Mouse (Mus musculus): ENCODE measurements around the gene Mymx.

Gene Mymx

GRCm38 (mm10) chr17:45589844-45590243 lies 12.1 kb downstream of the Mymx start:
- peak in 1 of 2 experiments; percentile 46 for DNase-seq

DNA sequence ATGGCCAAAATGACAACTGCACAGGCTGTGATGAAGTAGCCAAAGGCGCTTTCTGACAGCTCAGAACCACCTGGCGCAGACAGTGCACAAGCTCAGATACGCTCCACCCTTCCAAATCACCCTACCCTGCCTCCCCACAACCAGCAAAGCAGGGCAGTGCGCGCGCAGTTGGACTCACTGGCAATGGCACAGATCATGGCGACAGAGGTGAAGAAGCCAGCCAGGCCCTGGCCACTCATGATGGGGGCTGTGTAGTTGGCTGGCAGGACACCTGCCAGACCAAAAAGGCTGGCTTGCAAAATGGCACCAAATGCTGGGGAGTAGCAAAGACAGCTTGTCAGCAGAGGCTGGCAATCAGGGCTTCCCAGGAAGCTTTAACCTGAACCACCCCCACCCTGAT lies 12.7 kb downstream of the Mymx start:
- DNase-seq: peak; percentile 86 to 93

DNA sequence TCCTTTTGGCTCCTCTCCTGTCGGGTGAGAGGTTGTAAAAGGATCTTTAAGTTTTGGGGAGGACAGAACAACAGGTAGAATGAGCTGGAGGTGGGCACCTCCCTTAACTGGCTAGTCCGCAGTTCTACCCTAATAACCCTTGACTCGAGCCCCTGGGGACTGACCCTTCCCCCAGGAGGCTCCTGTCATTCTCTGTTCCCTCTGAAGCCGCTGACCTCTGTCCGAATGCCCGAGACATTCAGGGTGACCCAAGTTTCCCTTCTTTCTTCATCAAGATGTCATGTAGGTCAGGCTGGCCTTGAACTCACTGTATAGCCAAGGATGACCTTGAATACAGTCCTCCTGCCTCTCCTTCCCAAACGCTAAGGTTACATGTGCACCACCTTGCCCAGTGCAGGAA lies 13.5 kb downstream of the Mymx start:
- peak in 1 of 2 experiments; percentile 20 for DNase-seq

DNA sequence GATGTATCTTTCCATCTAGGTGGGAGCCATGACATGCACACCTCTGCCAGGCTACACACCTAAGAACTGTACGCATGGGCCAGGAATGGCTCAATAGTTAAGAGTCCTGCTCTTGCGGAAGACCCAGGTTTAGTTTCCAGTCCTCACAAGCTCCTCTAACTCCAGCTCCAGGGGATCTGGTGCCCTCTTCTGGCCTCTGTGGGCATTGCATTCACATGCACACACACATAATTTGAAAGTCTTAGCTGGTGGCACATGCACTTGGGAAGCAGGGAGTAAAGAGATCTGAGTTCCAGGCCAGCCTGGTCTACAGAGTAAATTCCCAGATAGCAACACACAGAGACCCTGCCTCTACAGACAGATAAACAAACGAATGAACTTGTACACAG lies 15.5 kb downstream of the Mymx start:
- DNase-seq: peak; percentile 70 to 78

DNA sequence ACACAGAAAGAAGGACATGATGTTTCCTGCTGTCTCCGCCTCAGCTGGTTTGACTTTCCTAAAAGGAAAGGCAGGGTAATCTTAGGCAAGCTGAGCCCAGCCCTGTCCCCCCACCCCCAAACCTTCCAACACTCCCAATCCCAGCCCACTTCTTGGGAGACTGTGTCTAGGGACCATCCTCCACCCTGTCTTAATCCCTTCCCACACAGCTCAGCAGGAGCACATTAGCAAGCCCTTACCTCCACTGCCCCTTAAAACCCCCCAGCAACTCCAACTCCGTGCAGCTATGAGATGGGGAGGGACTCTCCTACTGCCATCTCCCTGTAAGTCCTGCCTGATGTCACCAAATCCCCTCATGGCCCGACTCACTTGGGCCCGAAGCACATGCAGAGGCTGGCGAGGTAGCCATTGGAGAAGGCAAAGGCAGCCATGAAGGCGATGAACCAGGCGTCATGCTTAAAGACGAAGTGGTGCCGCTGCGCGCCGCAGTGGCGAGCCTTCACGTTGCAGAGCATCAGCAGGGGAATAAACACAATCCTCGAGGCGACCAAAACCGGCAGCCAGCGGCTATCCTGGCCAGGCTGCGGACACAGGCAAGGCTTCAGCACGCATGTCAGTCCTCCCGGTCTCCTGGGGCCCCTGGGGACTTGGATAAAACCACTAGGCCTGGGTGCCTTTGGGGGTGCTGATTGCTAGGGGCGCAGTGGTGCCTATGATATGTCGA lies 16.0 kb downstream of the Mymx start:
- DNase-seq: no peak

- peak; percentile 92 to 95 for DNase-seq
These were observed 16.8 kb downstream of the Mymx start for GRCm38 (mm10) chr17:45584939-45585678.

DNA sequence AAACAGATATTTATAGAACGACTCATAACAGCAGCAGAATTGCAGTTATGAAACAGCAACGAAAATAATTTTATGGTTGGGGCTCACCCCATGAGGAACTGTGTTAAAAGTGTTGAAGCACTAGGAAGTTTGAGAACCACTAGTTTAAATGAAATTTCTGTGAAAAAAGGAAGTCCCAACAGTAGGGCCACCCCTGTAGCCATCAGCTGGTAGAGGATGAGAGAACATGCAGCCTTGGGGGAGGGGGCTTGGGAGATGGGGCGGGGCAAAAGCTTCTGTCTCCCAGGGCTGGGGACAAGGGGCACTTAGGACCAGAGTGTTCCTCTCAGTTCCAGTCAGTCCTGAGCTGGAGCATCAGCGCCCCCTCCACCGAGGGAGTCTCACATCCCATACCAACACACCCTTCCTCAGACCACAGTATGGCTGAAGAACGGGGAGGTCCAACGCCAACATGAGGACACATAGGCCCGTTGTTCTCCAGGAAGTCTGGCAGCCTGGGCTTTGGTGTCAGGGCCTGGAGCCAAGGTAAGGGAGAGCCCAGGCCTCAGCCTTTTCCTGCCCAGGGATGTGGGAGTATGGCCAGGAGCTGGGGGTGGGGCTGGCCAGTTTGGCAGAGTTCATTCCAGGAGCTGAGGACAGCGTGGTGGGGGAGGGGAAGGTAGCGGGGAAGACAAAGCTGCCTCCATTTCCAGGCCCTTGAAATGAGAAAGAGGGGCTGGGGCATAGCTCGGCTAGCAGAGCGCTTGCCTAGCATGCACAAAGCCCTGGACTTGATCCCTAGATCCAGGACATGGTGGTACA lies 17.6 kb downstream of the Mymx start:
- DNase-seq: peak; percentile 95 to 97

DNA sequence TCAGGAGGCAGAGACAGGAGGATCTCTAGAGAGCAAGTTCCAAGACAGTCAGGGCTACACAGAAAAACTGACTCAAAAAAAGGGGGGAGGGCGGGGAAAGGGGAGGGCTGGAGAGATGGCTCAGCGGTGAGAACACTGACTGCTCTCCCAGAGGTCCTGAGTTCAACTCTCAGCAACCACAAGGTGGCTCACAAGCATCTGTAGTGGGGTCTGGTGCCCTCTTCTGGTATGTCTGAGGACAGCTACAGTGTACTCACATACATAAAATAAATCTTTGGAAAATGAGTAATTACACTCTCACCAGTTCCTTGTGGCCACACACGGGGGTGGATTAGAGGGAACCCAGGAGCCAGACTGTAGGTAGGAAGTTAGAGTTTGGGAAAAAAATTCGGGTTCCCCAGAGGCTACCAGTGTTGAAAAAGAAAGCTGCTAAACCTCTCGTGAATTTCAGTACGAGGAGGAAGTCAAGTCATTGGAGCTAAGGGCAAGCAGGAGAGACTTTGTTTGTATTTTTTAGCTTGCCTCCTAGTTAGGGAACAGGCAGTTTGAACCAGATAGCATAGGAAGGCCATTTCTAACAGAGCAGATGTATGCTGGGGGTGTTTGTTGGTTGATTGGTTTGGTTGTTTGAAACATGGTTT lies 19.1 kb downstream of the Mymx start:
- peak; percentile 47 to 53 for DNase-seq

DNA sequence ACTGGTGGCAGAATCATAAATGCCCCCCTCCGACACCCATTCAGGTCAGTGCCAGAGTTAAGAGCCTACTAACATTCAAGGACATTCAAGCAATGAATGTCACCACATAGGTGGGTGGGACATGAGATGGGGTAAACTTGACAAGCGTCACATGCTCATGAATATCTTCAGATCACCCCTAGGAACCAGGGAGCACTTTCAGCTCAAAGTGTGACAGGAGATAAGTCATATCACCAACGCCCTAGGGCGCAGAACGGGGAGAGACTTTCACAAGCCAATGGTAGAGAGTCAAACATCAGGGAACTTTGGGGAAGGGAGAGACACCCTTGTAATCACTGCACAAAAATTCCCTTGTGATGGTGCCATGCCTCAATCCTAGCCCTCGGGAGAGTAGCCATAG lies 19.7 kb downstream of the Mymx start:
- DNase-seq: peak in 1 of 2 experiments; percentile 6

- peak; percentile 85 to 90 for DNase-seq
These were observed 20.3 kb downstream of the Mymx start for GRCm38 (mm10) chr17:45581567-45581983.

DNA sequence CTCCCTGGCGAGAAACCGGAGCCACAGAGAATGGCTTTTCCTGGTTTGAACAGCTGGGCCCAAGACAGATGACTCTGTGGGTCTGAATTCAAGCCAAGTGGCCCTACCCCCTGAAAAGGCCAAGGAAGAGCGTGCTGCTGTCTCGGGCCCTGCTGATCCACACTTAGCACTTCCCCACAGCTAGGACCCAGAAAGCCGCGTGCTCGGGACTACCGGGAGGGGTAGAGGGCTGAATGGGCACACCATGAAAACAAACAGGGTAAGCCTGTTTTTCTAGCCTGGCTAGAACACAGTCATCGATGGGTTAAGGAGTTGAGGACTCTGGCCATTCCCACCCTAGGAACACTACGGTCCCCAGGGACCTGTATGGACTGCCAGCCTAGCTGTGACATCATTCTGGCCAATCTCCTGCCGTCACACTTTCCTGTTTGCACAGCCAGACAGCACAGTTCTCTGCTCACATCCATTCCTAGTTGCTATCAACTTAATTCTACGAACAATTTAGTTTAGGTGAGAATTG lies 20.9 kb downstream of the Mymx start:
- peak; percentile 57 to 60 for DNase-seq

- DNase-seq: peak in 1 of 2 experiments; percentile 6
These were observed 22.3 kb downstream of the Mymx start for GRCm38 (mm10) chr17:45579554-45579953.

GRCm38 (mm10) chr17:45578843-45579242 lies 23.1 kb downstream of the Mymx start:
- DNase-seq: peak; percentile 44 to 62

- DNase-seq: peak in 1 of 2 experiments; percentile 36
These were observed 23.7 kb downstream of the Mymx start for GRCm38 (mm10) chr17:45578242-45578641.

GRCm38 (mm10) chr17:45575123-45575897 lies 26.6 kb downstream of the Mymx start:
- DNase-seq: peak in 1 of 2 experiments; percentile 35

GRCm38 (mm10) chr17:45574129-45574761 lies 27.7 kb downstream of the Mymx start:
- DNase-seq: peak; percentile 87 to 90

GRCm38 (mm10) chr17:45573780-45574123 lies 28.1 kb downstream of the Mymx start:
- peak; percentile 98 to 99 for DNase-seq

GRCm38 (mm10) chr17:45573087-45573779 lies 28.7 kb downstream of the Mymx start, which contains the start of gene Hsp90ab1:
Hsp90ab1 (minus strand) TSS chr17:45573271.
- peak; percentile 100 for DNase-seq

GRCm38 (mm10) chr17:45572103-45573086 lies 29.5 kb downstream of the Mymx start:
- DNase-seq: peak; percentile 90 to 91
